Mouse (Mus musculus): ENCODE results near the gene Serpina1c. TPM values are rescaled to one million over a fixed set of nuclear protein-coding genes. Genes with fewer than 3 reads are reported as not detected.
"Not testable (repeated sequence)": the region's sequence is repeated elsewhere in the genome, so short reads cannot be mapped to it uniquely, and the experiment has no call there.

Serpina1c gene
- not detected for total RNA-seq (2021)
- long read RNA-seq, experiment 1 = 0 reads
- long read RNA-seq, experiment 2 = 0 reads

DNA sequence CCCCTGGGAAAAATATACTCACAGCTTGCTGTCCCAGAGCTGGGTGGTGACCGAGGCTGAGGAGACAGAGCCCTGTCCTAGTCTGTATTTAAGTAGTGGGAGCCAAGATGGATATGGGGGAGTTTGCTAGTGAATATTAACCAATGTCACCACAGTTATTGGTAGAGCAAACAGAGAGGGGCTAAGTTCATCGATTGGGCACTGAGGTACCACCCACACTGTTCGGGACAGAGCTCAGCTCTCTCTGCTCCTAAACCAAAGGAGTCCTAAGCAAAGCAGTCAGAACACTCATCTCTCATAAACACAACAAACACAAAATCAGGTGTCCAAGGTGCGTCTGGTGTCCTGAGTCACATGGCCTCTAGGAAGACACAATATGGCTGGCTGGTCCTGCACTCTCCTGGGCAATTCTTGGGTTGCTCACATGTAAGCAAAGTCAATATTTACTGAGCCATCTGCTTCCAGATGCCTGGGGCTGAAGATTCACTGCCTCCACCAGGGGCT, at the start of gene Serpina1c:
Serpina1c (minus strand) TSS at position 51 of the 504 bp plus-strand sequence.
- intact Hi-C loops (cut with DNase I; ENCODE audit: low total_unique reads); DNase-seq: not testable (repeated sequence)

DNA sequence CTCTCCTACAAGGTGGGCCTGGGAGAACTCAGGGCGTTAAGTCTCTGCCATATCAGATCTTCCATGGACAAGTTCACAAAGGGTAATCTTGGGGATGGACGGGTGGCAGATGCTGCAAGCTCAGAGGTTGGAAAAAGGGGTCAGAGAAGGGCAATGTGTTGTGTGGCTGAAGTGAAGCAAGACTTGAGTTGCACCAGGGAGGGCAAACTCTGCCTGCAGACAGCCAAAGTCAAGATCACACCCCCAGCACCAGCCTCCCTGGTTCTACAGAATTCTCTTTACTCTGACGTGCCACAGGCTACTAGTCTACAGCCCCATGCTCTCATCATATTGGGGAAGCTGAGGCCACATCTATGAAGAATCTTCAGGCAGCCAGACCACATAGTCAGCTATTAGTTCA, 48.3 kb upstream of the Serpina1c start:
- intact Hi-C loops (cut with DNase I; ENCODE audit: low total_unique reads); DNase-seq: not testable (repeated sequence)

DNA sequence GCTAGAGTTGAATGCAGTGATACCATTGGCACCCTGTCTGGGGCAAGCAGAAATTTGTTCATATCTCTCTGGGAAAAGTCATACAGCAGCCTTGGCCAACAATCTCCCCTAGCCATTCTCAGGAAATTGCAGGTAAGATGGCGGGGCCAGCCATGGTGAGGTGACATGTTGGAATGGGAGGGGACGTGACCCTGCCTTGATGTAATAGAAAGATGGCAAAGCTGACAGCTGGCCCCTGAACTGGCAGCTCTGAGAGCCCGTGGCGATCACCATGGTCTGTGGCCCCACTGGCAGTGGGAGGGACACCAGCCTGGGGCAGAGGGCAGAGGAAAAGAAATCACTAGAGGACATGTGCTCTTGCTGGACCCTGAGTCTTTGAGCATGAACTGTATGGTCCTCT, 41.6 kb upstream of the Serpina1c start:
- intact Hi-C loops (cut with DNase I; ENCODE audit: low total_unique reads) = no loop called here
- DNase-seq = no peak

DNA sequence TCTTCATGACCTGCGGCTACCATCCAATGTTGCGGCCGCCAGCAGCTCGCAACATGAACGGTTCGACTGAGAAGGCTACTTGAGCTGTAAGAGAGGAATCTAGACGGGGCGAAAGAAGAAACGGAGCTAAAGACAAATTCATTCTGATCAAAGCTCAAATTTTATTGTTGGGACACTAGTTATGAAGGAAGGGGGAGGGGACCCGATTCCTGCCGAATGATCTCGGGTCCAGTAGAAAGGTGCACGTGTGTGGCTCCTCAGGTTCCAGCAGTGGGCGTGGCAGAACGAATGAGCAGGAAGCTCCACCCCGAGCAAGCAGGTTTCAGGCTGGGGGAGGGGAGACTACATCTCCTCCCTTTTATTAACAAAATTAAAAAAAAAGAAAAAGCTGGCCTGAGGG, 4.5 kb upstream of the Serpina1c start:
- intact Hi-C loops (cut with DNase I; ENCODE audit: low total_unique reads) = not testable (repeated sequence)

DNA sequence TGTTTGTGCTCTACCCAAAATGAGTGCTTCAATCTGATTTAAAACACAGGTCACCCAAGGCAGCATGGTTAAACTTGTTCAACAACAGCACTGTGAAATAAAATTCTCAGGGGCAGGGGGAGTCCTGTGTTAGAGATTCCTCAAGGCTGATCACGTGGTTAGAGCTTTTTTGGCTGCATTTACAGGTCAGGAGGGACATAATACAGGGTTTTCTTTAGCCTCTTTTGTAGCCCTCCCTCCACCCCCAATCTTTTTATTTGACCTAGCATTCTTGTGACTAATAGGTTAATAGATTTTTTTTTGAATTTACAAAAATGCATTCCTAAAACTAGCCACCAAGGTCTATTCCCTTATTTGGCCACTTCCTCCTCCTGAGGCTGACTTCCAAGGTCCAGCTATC, 3.1 kb upstream of the Serpina1c start:
- intact Hi-C loops (cut with DNase I; ENCODE audit: low total_unique reads); DNase-seq: not testable (repeated sequence)

More for the DNA sequence above, 4.5 kb upstream of the Serpina1c start:
- DNase-seq = not testable (repeated sequence)

DNA sequence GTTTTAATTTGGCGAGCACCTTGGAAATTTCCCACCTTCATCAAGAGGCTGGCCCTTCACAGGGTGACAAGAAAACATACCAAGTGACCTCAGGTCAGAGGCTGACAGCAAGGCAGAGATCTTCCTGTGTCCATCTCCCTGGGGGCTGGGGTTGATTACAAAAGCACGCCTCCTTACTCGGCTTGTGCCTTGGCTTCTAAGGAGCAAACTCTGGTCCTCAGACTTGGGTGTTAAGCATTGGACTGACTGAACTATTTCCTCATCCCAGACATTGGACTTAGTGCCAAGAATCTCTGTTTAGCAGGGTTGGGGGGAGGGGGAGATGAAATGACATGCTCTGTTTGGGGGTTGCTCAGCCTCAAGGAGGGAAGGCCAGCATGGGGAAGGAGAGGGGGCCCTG, 2.8 kb downstream of the Serpina1c start:
- intact Hi-C loops (cut with DNase I; ENCODE audit: low total_unique reads); DNase-seq: not testable (repeated sequence)

DNA sequence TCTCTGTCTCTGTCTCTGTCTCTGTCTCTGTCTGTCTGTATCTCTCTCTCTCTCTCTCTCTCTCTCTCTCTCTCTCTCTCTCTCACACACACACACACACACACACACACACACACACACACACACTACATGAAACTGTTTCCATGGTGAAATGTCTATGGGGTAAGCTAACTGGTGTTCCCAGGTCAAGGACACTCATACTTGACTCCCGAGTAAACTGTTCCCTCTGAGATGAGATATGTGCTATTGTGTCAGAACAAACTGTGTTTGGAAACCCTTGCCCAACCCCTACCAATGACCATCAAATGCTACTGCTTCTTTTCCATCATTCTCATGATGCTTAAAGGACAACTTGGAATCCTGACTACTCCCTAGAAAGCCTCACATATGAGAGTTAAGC, 37.8 kb downstream of the Serpina1c start:
- DNase-seq; intact Hi-C loops (cut with DNase I; ENCODE audit: low total_unique reads): not testable (repeated sequence)

DNA sequence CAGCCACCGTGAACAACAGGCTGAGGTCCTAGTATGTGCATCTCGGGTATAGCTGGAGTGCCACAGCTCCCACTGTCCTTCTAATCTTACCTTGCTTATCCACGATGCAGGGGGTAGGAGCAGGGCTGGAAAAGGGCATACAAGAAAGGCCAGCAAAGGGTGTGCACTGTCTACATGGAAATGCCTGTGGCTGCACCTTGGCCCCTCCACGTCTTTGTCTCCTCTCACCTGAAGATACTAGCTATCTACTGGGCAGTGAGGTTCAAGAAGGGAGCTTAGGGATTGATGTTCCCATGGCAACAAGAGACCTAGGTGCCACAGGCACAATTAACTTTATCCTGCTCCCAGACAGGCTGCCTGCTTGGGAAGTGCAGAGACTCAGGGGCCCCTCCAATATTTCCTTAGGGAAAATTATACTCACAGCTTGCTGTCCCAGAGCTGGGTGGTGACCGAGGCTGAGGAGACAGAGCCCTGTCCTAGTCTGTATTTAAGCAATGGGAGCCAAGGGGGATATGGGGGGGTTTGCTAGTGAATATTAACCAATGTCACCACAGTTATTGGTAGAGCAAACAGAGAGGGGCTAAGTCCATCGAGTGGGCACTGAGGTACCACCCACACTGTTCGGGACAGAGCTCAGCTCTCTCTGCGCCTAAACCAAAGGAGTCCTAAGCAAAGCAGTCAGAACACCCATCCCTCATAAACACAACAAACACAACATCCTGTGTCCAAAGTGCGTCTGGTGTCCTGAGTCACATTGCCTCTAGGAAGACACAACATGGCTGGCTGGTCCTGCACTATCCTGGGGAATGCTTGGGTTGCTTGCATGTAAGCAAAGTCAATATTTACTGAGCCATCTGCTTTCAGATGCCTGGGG, 41.3 kb downstream of the Serpina1c start, which contains the start of gene Serpina1a:
Serpina1a (minus strand) TSS at position 462 of the 874 bp plus-strand sequence.
- DNase-seq; intact Hi-C loops (cut with DNase I; ENCODE audit: low total_unique reads): not testable (repeated sequence)

DNA sequence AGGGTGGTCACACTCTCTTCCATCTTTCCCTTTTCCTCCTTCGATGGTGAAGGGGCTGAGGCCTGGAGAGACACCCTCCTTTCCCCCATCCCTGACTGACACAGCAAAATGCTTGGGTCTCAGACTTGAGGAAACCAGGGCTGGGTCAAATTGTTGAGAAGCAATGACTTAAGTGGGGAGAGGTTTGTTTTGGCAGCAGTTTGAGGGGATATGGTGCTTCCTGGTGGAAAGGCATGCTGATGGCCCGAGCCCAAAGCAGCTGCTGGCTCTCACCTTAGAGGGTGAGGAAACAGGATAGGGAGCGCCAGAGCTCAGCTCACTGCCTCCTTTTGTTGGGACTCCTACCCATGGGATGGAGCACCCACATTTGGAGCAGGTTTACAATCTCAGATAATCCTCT, 43.7 kb downstream of the Serpina1c start:
- DNase-seq = no peak
- intact Hi-C loops (cut with DNase I; ENCODE audit: low total_unique reads) = no loop called here

DNA sequence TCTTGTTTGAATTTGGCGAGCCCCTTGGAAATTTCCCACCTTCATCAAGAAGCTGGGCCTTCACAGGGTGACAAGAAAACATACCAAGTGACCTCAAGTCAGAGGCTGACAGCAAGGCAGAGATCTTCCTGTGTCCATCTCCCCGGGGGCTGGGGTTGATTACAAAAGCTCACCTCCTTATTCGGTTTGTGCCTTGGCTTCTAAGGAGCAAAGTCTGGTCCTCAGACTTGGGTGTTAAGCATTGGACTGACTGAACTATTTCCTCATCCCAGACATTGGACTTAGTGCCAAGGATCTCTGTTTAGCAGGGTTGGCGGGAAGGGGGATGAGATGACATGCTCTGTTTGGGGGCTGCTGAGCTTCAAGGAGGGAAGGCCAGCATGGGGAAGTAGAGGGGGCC, 44.1 kb downstream of the Serpina1c start:
- DNase-seq; intact Hi-C loops (cut with DNase I; ENCODE audit: low total_unique reads): not testable (repeated sequence)

DNA sequence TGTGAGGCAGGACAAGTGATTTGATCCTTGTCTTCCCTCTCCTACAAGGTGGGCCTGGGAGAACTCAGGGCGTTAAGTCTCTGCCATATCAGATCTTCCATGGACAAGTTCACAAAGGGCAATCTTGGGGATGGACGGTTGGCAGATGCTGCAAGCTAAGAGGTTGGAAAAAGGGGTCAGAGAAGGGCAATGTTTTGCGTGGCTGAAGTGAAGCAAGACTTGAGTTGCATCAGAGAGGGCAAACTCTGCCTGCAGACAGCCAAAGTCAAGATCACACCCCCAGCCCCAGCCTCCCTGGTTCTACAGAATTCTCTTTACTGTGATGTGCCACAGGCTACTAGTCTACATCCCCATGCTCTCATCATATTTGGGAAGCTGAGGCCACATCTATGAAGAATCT, 45.1 kb downstream of the Serpina1c start:
- DNase-seq; intact Hi-C loops (cut with DNase I; ENCODE audit: low total_unique reads): not testable (repeated sequence)

DNA sequence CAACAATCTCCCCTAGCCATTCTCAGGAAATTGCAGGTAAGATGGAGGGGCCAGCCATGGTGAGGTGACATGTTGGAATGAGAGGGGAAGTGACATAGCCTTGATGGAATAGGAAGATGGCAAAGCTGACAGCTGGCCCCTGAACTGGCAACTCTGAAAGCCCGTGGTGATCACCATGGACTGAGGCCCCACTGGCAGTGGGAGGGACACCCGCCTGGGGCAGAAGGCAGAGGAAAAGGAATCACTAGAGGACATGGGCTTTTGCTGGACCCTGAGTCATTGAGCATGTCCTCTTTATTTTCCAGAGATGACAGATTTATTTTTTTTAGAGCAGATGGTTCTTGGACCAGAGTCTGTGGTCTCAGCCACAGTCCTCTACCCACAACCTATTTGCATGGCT, 51.7 kb downstream of the Serpina1c start:
- intact Hi-C loops (cut with DNase I; ENCODE audit: low total_unique reads); DNase-seq: not testable (repeated sequence)

Other genes with a start within 250 kb of the Serpina1c start
- not detected for gene Serpina6, start 247.7 kb downstream of the Serpina1c start, total RNA-seq (2021)
- not detected for gene Serpina16, start 228.7 kb downstream of the Serpina1c start, total RNA-seq (2021)
- not detected for gene Serpina1f, start 209.4 kb downstream of the Serpina1c start, total RNA-seq (2021)
- gene Serpina1d, start 131.3 kb downstream of the Serpina1c start, total RNA-seq (2021) = not detected
- gene Serpina1b, start 74.5 kb downstream of the Serpina1c start, total RNA-seq (2021) = under 1 TPM; 0.29 to 0.53 TPM
- not detected for gene Serpina1a, start 41.3 kb downstream of the Serpina1c start, total RNA-seq (2021)
- not detected for gene Serpina1e, start 54.1 kb upstream of the Serpina1c start, total RNA-seq (2021)
- gene Serpina11, start 85.1 kb upstream of the Serpina1c start, total RNA-seq (2021) = not detected
- not detected for gene Serpina9, start 108.9 kb upstream of the Serpina1c start, total RNA-seq (2021)
- not detected for gene Serpina12, start 139.6 kb upstream of the Serpina1c start, total RNA-seq (2021)
- not detected for gene Serpina5, start 196.2 kb upstream of the Serpina1c start, total RNA-seq (2021)
- not detected for gene Serpina3a, start 207.8 kb upstream of the Serpina1c start, total RNA-seq (2021)
- gene Serpina3b, start 223.1 kb upstream of the Serpina1c start, total RNA-seq (2021) = not detected
- gene Serpina3c, start 249.0 kb upstream of the Serpina1c start, total RNA-seq (2021) = 1 to 10 TPM; 1.2 TPM

All from gastrocnemius, postnatal 14 days (tissue).